Mouse (Mus musculus) layer of hippocampus, adult 9-10 months (tissue): ENCODE data around the gene Ablim1.

Experiments
- DNase-seq: peaks from one replicate; pipeline ENCODE4 v3.0.0; 2022; ENCODE audit warnings: low spot score

The Ablim1 gene

GRCm38 (mm10) chr19:57314346-57315012 lies at the start of gene Ablim1:
Gene Ablim1, minus strand, starts transcription at chr19:57314919.
- DNase-seq, result no peak

GRCm38 (mm10) chr19:57363538-57363937 lies 48.8 kb upstream of the Ablim1 start:
- DNase-seq, result no peak

GRCm38 (mm10) chr19:57363076-57363475 lies 48.4 kb upstream of the Ablim1 start:
- DNase-seq, result no peak

DNA sequence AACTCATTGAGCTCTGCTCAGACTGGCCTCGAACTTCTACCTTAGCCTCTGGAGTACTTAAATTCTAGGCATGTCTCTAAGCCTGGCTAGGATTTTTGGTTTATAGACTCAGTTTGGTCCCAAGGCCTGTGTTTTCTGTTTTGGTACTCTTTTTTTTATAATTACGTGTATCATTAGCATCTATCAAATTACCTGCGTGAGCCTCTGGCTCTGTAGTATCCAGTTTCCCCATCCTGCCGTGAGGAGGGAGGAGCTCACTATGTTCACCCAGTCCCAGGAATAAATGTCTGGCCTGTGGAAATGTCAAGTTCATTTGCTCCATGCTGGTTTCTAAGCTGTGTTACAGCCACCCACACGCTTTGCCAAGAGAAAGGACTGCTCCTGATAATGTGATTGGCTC lies 47.9 kb upstream of the Ablim1 start:
- DNase-seq, result no peak

- DNase-seq, result no peak
These were observed 47.2 kb upstream of the Ablim1 start for GRCm38 (mm10) chr19:57361939-57362307.

DNA sequence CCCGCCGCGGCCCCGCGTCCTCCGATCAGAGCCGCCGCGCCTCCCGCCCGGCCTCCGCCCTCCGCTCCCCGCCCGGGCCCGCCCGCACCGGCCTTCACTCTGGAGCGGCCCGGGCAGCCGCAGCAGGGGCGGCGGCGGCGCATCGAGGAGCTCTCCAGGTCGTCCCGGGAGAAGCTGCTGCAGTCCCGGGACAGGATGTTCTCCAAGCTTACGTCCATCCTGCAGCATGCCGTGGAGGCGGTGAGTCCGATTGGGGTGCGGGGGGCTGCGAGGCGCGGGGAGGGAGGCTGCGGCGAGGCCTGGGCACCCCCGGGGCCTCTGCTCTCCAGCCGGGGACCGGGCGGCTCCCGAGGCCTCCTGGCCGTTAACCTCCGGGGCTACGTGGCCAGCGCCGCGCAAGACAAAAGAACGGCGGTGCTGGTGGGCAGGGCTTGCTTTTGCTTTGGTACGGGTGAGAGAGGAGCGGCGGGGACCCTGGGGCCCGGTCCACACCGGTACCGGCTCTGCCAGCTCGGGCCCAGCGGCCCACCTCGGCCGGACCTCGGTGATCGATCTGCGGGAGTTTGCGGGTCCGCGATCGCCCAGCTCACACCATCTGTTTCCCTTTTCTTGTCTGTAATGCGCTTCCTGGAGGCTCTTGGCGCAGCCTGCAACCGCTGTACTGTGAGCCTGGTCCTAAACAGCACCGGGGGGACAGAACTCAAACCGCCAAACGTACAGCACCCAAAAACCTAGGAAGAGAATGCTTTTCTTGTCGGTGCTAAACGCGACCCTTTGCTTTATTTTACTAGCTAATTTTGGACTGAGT lies 46.6 kb upstream of the Ablim1 start:
- DNase-seq, result no peak

DNA sequence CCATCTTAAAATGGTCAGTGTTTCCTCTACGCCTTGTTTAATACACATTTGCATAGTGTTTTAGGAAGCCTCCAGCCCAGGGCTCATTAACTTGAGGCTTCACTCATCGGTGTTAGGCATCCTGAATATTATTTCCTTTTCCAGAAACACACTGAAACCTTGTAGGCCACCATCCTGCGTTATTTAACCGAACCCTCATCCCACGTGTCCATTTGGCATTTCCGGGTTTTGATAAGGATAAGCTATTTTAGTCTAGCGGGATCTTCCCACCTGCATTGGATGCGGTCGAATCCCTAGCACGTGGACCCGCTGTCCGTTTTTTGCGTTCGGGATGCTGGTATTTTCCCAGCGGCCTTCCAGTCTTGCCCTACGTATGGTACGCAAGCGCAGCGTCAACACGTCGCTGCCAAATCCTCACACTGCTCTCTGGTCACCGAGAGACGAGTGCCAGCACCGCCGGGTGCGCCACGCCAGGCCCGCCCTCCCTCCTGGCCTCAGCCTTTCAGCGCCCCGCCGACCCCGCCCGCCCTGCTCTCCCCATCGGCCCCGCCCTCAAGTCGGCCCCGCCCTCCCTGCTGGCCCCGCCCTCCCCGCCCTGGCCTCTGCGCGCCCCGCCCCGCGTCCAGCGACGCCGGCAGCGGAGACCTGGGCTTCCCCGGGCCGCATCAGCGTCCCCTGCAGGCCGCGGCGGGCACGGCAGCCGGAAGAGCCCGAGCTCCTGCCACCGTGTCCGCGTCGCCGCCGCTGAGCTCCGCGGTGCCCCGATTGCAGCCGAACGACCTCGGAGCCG lies 45.8 kb upstream of the Ablim1 start, which contains the start of gene Fam160b1:
Fam160b1 (plus strand) TSS at position 340 of the 790 bp plus-strand sequence.
- DNase-seq, result peak; percentile 72

DNA sequence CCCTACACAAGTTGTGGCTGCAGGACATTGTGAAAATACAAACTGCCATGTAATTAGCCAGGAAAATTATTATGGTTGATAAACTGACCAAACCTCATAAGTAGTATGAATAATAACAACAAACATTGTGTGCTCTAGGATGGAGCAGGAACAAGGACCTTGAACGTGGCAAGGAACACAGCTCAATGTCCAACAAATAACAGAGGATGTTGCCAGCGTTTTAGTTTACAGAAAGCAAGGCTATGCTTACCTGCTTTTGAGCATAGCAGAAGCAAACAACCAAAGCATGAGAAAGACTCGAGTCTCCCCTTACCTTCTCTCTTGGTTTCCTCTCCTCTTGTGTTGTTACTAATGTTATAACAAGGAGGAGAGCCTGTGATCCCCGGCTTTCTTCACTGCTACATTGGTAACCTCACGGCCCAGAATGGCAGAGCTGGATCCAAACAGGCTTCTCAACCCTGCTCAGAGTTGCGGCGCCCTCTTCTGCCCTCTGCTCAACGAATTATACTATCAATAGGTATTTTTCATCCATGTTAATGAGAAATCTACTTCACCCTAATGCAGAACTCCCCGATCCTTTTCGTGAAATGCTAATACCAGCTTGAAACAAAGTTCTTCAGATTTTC lies 45.1 kb upstream of the Ablim1 start:
- DNase-seq, result no peak

DNA sequence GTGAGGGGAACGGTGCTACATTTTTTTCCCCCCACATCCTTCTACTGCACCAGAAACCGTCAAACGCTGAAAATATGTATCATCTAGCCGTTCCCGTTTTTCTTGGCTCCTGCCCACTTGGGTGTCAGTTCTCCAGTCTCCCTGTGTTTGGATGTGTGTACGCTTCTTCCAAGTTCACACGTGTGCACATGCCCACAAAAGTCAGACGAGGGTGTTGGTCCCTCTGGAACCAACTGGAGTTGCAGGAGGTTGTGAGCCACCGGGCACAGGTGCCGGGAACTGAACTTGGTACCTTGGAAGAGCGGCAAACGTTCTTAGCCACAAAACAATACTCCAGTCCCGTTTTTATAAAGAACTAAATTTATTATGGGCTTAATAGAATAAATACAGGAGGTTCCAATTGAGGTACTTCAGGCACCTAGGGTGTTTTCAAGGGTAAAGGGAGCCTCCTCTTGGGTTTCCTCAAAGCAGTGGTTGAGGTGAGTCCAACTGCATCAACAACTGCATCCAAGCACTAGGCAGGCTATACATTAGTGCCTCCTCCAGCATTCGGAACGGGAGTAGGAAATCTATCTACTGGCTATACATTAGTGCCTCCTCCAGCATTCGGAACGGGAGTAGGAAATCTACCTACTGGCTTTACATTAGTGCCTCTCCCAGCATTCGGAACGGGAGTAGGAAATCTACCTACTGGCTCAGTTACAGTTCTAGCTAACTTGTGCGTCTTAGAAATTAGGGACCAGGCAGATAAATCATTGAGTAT lies 44.3 kb upstream of the Ablim1 start:
- no peak for DNase-seq

DNA sequence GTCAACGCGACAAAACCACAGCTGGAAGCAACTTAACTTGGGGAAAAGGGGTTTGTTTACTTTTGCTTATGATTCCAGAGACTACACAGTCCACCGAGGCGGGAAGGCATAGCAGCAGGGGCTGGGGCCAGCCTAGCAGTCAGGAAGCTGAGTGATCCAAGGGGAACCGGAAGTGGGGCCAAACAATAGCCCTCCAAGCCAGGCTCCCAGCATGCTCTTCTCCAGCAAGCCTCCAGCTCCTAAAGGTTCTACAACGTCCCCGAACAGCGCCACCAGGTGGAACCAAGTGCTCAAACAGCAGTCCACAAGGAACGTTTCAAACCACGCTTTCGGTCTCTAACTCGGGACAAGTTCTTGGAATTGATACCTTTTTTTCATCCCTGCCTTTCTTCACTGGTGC lies 43.6 kb upstream of the Ablim1 start:
- no peak for DNase-seq

- DNase-seq, result no peak
These were observed 43.1 kb upstream of the Ablim1 start for GRCm38 (mm10) chr19:57357811-57358210.

DNA sequence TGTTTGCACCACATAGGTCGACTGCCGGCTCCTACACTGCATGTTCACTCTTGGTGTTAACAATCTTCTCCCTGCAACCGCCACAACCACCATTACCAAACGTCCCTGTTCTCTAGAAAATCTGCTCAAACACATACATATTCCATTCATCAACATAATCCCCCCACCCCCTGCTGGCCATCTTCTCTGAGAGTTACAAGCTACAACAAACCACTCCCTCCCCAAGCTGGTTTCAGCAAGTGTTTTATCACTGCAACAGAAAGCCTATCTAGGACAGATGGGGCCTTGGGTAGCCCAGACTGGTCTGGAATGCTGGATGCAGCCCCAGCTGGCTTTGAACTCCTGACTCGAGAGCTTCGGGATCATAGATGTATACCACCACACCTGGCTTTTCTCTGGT lies 42.5 kb upstream of the Ablim1 start:
- no peak for DNase-seq

- no peak for DNase-seq
These were observed 41.6 kb upstream of the Ablim1 start for GRCm38 (mm10) chr19:57356273-57356672.

DNA sequence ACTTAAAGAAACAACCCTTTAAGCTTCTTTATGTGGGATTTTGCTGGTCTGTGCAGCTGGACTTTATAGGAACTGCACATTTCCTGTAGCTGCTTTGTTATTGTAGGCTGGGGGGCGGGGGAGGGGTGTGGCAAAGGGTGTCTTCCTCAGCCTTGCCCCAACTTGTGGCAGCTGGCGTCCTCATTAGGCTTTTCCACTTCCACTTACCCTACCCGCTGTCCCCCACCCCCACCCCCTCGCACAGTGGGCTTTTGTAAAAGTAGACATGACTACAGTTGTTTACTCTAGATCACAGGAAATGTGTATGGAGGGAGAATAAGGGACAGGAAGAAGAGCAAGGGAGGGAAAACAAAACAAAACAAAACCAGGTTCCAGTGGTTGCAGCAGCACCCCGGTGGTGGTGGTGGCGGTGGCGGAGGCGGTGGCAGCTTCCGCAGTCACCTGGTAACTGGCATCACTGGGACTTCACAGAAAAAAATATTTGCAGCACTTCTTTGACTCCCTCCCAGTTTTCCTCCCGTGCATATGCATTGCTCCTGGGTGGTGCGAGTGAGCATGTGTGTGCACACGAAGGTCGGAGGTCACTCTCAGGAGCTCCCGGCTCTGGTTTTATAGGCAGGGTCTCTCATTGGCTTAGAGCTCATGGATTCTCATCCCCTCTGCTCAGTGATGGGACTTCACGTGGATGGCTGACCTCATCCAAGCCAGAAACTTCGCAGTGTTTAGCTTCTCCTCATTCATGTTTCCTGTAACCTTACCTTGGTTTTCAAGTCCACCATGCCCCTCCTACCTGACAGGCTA lies 40.9 kb upstream of the Ablim1 start:
- no peak for DNase-seq

- no peak for DNase-seq
These were observed 40.0 kb upstream of the Ablim1 start for GRCm38 (mm10) chr19:57354715-57355114.

DNA sequence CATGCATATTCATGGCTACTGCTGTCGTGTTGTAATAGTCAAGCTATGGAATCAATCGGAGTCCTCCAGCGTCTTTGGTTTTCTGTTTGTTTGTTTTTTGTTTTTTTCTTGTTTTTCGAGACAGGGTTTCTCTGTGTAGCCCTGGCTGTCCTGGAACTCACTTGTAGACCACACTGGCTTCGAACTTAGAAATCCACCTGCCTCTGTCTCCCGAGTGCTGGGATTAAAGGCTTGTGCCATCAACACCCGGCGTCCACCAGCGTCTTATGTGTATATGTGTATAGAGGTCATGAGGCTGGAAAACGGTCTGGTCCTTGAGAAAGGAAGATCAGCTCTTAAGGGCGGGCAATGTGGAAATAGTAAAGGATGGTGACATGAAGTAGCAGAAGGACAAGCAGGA lies 39.3 kb upstream of the Ablim1 start:
- no peak for DNase-seq

- DNase-seq, result no peak
These were observed 38.5 kb upstream of the Ablim1 start for GRCm38 (mm10) chr19:57353228-57353627.

DNA sequence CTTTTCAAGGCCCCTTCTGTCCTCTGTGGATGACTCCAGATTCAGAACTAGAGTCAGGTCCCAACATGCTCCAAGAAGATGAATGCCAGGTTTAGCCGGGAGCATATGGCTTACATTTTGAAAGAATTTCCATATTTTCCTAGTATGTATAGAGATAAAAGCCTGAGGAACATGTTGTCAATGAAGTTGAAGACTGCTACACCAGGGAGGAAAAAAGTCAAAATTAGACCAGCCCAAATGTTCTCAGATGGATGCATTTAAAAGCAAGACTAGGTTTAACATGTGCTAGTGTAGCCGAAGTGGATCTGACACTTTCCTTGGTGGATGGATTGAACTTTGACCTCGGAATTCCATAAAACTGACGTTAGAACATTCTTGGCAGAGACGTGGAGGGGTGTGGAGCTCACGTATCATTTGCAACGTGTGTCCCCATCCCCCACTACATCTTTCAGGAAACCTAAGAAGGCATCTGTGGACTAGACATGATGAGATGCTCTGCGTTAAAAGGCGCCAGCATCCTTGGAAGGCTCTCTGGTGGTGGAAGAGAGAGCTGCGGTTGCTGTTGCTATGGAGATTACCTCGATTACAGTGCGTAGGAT lies 37.7 kb upstream of the Ablim1 start:
- DNase-seq, result no peak

DNA sequence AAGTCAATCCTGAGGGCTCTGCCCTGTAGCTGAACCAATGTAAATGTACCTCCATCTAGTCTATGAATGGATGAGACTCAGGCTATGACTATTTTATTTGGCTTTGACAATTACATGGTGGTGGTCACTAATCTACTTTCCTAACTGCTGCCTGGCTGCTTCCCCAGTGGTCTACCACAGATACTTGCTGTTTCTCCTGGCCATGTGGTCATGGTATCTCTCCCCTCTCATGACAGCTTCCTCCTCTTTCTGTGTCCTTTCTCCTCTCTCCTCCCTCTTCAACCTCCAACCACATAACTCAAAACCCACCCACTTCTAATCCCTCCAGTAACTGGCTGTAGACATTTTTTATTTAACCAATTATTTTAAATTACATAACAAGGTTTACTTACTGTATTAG lies 34.4 kb upstream of the Ablim1 start:
- DNase-seq, result no peak

DNA sequence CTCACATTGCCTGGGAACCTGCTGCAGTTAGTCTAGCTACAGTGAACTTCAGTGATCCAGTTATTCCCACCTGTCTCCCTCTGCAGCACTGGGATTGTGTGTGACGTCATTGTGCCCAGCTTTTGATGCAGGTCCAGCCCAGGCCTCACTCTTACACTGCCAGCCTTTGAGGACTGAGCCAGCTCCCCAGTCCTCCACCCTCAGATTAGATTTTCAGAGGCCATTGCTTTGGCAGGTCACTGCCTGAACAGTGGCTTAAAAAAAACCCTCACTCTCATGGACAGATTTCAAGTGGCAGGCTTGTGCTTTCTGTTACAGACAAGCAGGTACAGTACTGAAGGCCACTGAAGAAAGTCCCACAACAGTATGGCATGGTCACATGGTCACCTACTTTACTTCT lies 30.0 kb upstream of the Ablim1 start:
- no peak for DNase-seq
